Mouse (Mus musculus) layer of hippocampus, adult 11-12 months (tissue): ENCODE results near the gene Osbpl2.

Experiments
- DNase-seq: peaks from one replicate; pipeline ENCODE4 v3.0.0; 2022; ENCODE audit warnings: low spot score

Osbpl2 gene

GRCm38 (mm10) chr2:180118661-180119438 lies at the start of gene Osbpl2:
Osbpl2 (plus strand) TSS chr2:180119306.
- peak; percentile 100 for DNase-seq

GRCm38 (mm10) chr2:180069770-180070480 lies 49.2 kb upstream of the Osbpl2 start:
- DNase-seq: no peak

- DNase-seq: peak; percentile 95
Measured at GRCm38 (mm10) chr2:180070481-180071453, 48.3 kb upstream of the Osbpl2 start, which contains the start of gene Mtg2. Mtg2 (plus strand) TSS chr2:180070588.

GRCm38 (mm10) chr2:180071671-180072070 lies 47.4 kb upstream of the Osbpl2 start:
- no peak for DNase-seq

- no peak for DNase-seq
Measured at GRCm38 (mm10) chr2:180072886-180073285, 46.2 kb upstream of the Osbpl2 start.

- DNase-seq: no peak
Measured at GRCm38 (mm10) chr2:180077622-180078021, 41.5 kb upstream of the Osbpl2 start.

GRCm38 (mm10) chr2:180080680-180081079 lies 38.4 kb upstream of the Osbpl2 start:
- no peak for DNase-seq

- DNase-seq: no peak
Measured at GRCm38 (mm10) chr2:180083063-180083462, 36.0 kb upstream of the Osbpl2 start.

GRCm38 (mm10) chr2:180084565-180084964 lies 34.5 kb upstream of the Osbpl2 start:
- DNase-seq: no peak

- no peak for DNase-seq
Measured at GRCm38 (mm10) chr2:180085926-180086636, 33.0 kb upstream of the Osbpl2 start.

GRCm38 (mm10) chr2:180086637-180087027 lies 32.5 kb upstream of the Osbpl2 start:
- no peak for DNase-seq

GRCm38 (mm10) chr2:180087472-180087871 lies 31.6 kb upstream of the Osbpl2 start:
- DNase-seq: no peak

GRCm38 (mm10) chr2:180090285-180090684 lies 28.8 kb upstream of the Osbpl2 start:
- DNase-seq: no peak

GRCm38 (mm10) chr2:180095711-180096110 lies 23.4 kb upstream of the Osbpl2 start:
- no peak for DNase-seq

GRCm38 (mm10) chr2:180097585-180097984 lies 21.5 kb upstream of the Osbpl2 start:
- no peak for DNase-seq

- no peak for DNase-seq
Measured at GRCm38 (mm10) chr2:180098167-180098566, 20.9 kb upstream of the Osbpl2 start.

GRCm38 (mm10) chr2:180099529-180099928 lies 19.6 kb upstream of the Osbpl2 start:
- no peak for DNase-seq

- DNase-seq: no peak
Measured at GRCm38 (mm10) chr2:180103151-180103977, 15.7 kb upstream of the Osbpl2 start.

- peak; percentile 60 for DNase-seq
Measured at GRCm38 (mm10) chr2:180103978-180104658, 15.0 kb upstream of the Osbpl2 start, which contains the start of gene Hrh3. Hrh3 (minus strand) TSS chr2:180104488.
